Mouse (Mus musculus) CD4-positive, CD25-positive, alpha-beta regulatory T cell, adult 4 months (primary cell): ENCODE data around the gene Vmn2r15. TPM values are rescaled to one million over a fixed set of nuclear protein-coding genes. Genes with fewer than 3 reads are reported as not detected.

ENCODE experiments used
- ATAC-seq: one replicate; pipeline ENCODE4 v1.8.0; 2017
- polyA plus RNA-seq, 2 experiments: library from polyadenylated mRNA; unstranded; fragments of 100-300 nt; shearing (Covaris generic); gene quantifications; one replicate each; pipeline ENCODE4 v1.2.1; 2017

Gene Vmn2r15
- polyA plus RNA-seq = not detected

DNA sequence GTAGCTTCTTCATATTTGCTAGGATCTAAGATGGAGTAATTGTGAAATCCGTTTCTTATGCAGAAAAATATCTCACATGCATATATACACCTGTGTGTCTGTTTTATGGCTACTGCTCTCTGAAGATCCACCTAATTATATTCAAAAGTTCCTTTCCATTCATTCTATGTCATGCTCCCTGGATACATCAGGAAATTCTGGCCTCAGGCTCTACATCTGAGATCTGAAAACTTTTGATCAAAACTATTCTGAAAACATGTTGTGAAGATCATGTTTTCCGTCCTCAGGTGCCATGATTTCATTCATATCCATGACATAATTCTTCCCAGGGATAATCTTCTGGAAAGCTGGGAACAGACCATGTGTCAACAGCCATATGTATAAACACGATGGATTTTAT lies at the start of gene Vmn2r15:
Gene Vmn2r15 (minus strand): TSS at position 101 of the 400 bp plus-strand sequence.
- no peak for ATAC-seq

DNA sequence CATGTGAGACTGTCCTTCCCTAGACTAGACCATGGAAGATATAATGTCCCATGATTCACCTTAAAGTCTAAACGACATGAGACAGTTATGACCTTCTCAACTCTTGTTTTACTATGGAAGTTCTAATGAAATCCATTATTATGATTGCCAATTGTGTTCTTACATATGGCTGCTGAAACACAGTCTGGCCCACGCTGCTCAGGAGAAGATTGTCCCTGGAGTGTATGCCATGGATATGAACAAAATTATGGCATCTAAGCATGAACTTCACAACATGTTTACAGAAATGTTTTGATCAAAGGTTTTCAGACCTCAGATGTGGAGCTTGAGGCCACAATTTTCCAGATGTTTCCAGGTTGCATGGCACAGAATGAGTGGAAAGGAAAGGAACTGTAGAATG lies 32.4 kb upstream of the Vmn2r15 start, which contains the start of gene Vmn2r16:
Gene Vmn2r16 (plus strand): TSS at position 301 of the 400 bp plus-strand sequence.
- ATAC-seq = no peak

DNA sequence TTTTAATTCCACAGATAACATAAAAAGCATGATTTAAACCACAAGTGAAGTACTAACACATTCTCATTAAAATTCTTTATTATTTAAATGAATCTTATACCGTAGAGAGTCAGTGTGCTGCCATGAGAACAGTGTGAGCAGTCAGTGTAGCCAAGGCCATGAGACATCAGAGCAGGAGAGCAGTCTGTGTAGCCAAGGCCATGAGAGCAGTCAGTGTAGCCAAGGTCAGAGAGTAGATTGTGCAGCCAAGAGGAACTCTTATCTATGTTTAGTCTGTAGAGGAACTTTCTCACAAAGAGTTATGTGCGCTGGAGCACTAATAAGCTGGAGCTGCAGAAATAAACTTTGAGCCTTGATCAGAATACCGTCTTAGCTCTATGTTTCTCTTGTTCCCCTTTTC lies 2.8 kb downstream of the Vmn2r15 start:
- no peak for ATAC-seq

Other genes starting within 250 kb of the Vmn2r15 start
- under 1 TPM in 1 of 2 experiments, not detected in 1; 0.12 TPM for gene Vmn2r11, start 238.1 kb downstream of the Vmn2r15 start, polyA plus RNA-seq
- gene Vmn2r12, start 199.7 kb downstream of the Vmn2r15 start, polyA plus RNA-seq = not detected
- gene Vmn2r13, start 105.4 kb downstream of the Vmn2r15 start, polyA plus RNA-seq = not detected
- not detected for gene Vmn2r14, start 72.9 kb downstream of the Vmn2r15 start, polyA plus RNA-seq
- not detected for gene Vmn2r16, start 32.5 kb upstream of the Vmn2r15 start, polyA plus RNA-seq
- gene Vmn2r17, start 122.0 kb upstream of the Vmn2r15 start, polyA plus RNA-seq = not detected